Mouse (Mus musculus) liver, embryonic 12.5 days (tissue): ENCODE results near the gene Taok1. TPM values are rescaled to one million over a fixed set of nuclear protein-coding genes. Genes with fewer than 3 reads are reported as not detected.
A peak's percentile ranks its signal among the peaks of the same experiment; 100 is the strongest.
"Not testable (repeated sequence)": the region's sequence is repeated elsewhere in the genome, so short reads cannot be mapped to it uniquely, and the experiment has no call there.

Experiments
- ATAC-seq: fragments of 200-750 bp; cut with Nextera tagmentation; 2 replicates; pipeline ENCODE4 v1.8.0; 2017; ENCODE audit warnings: moderate number of reproducible peaks, mild to moderate bottlenecking, moderate library complexity
- H3K27ac ChIP-seq: fragments of 300-500 bp; sonication (generic); 2 replicates; pipeline ENCODE4 v1.5.1; 2016; ENCODE audit warnings: mild to moderate bottlenecking
- H3K27me3 ChIP-seq: fragments of 300-500 bp; sonication (generic); replicated peaks from 2 replicates; pipeline ENCODE4 v1.6.1; 2016; ENCODE audit warnings: mild to moderate bottlenecking, moderate library complexity
- H3K36me3 ChIP-seq: fragments of 300-500 bp; sonication (generic); 2 replicates; pipeline ENCODE4 v1.6.1; 2016; ENCODE audit warnings: mild to moderate bottlenecking, moderate library complexity
- H3K4me1 ChIP-seq: fragments of 300-500 bp; sonication (generic); 2 replicates; pipeline ENCODE4 v1.6.1; 2016
- H3K4me2 ChIP-seq: fragments of 300-500 bp; sonication (generic); 2 replicates; pipeline ENCODE4 v1.6.1; 2016; ENCODE audit warnings: mild to moderate bottlenecking, moderate library complexity
- H3K4me3 ChIP-seq: fragments of 300-500 bp; sonication (generic); 2 replicates; pipeline ENCODE4 v1.5.1; 2016; ENCODE audit warnings: mild to moderate bottlenecking, moderate library complexity
- H3K9ac ChIP-seq: fragments of 300-500 bp; sonication (generic); 2 replicates; pipeline ENCODE4 v1.6.1; 2016; ENCODE audit warnings: mild to moderate bottlenecking, moderate library complexity
- H3K9me3 ChIP-seq: fragments of 300-500 bp; sonication (generic); replicated peaks from 2 replicates; pipeline ENCODE4 v1.6.1; 2016; ENCODE audit warnings: mild to moderate bottlenecking, moderate library complexity
- WGBS: fragments of 180-500 bp; shearing (Covaris S2); methylation state at CpG from one replicate; pipeline ENCODE4 v1.1.7; 2016; ENCODE audit not compliant: insufficient replicate concordance; 5-methylcytosine and 5-hydroxymethylcytosine counted together
- polyA plus RNA-seq: library from polyadenylated mRNA; unstranded; fragments of >200 nt; fragmentation: Nextera tagmentation; extraction: Ambion mirVana; gene quantifications from 2 replicates; pipeline ENCODE4 v1.2.1, GENCODE M21; 2016

The Taok1 gene
- polyA plus RNA-seq: 6.1 and 6.7 TPM in 2 replicates

DNA sequence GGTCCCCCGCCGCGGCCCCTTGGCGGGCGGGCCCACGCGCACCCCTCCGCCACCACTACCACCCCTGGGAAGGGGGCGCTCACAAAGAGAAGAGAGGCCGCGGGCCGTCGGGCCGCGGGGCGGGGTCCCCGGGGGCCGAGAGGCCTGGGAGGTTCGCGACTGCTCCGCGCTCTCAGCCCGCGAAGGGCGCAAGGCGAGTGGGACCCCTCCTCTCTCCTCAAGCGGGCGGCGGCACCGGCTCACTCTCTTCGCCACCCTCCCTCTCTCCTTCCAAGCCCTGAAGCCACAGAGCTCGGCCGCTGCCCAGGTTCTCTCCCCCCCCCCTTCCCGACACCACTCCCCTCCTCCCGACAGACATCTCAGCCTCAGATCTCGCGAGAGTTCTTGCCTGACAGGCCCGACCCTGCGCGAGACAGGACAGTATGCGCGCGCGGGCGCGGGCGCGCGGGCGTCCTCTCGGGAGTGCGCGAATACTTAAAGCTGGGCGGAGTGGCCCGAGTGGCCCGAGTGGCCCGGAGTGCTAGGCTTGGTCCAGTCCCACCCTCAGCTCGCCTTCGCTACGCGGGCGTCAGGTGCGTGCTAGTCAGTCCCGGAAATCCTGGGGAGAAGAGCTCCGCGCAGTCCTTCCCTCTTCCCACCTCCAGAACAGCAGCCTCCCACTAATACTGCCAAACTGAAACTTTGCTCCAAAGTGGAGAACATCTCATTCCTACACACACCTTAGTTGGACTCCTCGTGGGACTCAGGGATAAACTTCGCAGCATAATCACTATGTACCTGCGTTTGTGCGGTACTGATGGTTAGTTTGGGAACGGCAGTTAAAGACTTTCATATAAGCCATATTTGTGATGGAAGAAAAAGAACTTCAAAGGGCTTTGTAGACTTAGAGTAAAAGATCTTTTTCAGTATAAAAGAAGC, at the start of gene Taok1:
TSS of gene Taok1 (minus strand) at position 278 of the 918 bp plus-strand sequence.
- peak within 1 kb of the TSS; percentile 95 for H3K27ac ChIP-seq
- H3K27me3 ChIP-seq: no peaks in the 10 kb centered on the region
- peak within 1 kb of the TSS; percentile 99 for H3K9ac ChIP-seq
- peak within 1 kb of the TSS; percentile 97 for H3K4me2 ChIP-seq
- H3K9me3 ChIP-seq: no peaks in the 10 kb centered on the region
- H3K4me3 ChIP-seq: peak within 1 kb of the TSS; percentile 100
- H3K4me1 ChIP-seq: peaks cover 39% of the 10 kb centered on the region
- ATAC-seq: peak; percentile 95
- peaks cover 12% of the 10 kb centered on the region for H3K36me3 ChIP-seq
- 1% methylated on average over 53 of the region's 71 CpGs for WGBS

GRCm38 (mm10) chr11:77653406-77654190, 46.0 kb upstream of the Taok1 start:
- 86% methylated on average over 4 of the region's 4 CpGs for WGBS
- H3K4me1 ChIP-seq, H3K4me3 ChIP-seq, ATAC-seq, H3K9me3 ChIP-seq, H3K36me3 ChIP-seq, H3K27ac ChIP-seq, H3K27me3 ChIP-seq, H3K9ac ChIP-seq, H3K4me2 ChIP-seq: not testable (repeated sequence)

DNA sequence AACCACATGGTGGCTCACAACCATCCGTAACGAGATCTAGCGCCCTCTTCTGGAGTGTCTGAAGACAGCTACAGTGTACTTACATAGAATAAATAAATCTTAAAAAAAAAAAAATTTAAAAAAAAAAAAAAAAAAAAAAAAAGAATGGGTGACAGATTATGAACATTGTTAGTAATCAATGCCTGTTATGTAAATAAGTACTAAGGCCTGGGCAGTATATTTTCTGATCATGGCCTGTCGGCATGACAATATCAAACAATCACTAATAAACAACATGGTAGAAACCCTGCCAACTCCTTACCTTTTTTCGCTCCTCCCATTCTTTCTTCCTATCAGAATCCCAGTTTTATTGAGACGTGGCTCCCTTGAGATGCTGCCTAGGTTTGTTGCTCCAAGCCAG, 44.9 kb upstream of the Taok1 start:
- no peak overlapping the region for H3K27ac ChIP-seq

GRCm38 (mm10) chr11:77648878-77649277, 41.3 kb upstream of the Taok1 start:
- 68% methylated on average over 7 of the region's 7 CpGs for WGBS

More for the DNA sequence above, 44.9 kb upstream of the Taok1 start:
- no peaks in the 10 kb centered on the region for H3K36me3 ChIP-seq
- H3K4me2 ChIP-seq: no peak overlapping the region
- no peaks in the 10 kb centered on the region for H3K27me3 ChIP-seq
- ATAC-seq: no peak
- WGBS: 47% methylated on average over 6 of the region's 6 CpGs
- H3K4me1 ChIP-seq: no peaks in the 10 kb centered on the region
- no peak overlapping the region for H3K4me3 ChIP-seq
- no peak overlapping the region for H3K9ac ChIP-seq
- no peaks in the 10 kb centered on the region for H3K9me3 ChIP-seq

DNA sequence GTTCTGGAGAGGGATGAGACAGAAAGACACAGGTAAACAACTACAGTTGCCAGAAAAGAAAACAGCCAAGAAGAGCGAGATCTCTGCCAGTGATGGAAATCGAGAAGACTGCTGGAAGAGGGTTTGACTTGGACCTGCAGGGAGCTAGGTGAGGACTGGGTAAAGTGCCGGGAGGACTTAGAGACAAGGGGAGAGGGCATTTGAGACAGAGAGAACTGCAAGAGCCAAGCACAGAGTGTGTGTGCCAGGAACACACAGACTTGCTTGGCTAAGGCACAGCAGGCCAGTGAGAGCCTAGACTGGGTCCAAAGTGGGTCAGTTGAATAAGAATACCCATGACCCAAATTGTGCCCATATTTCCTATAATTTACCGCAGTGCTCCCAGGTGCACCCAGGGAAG, 37.9 kb upstream of the Taok1 start:
- ATAC-seq: no peak
- 54% methylated on average over 4 of the region's 4 CpGs for whole genome bisulfite sequencing
- Histone ChIP-seq H3K9me3 (no peaks in the 10 kb centered on the region), H3K27ac (no peak overlapping the region), H3K36me3 (no peaks in the 10 kb centered on the region), H3K4me1 (no peaks in the 10 kb centered on the region), H3K4me3 (no peak overlapping the region), H3K9ac (no peak overlapping the region), H3K27me3 (peaks cover 5% of the 10 kb centered on the region; the same call in 1 of the 2 replicates), H3K4me2 (no peak overlapping the region)

More at GRCm38 (mm10) chr11:77648878-77649277, 41.3 kb upstream of the Taok1 start:
- Histone ChIP-seq H3K4me3 (no peak overlapping the region), H3K4me1 (no peaks in the 10 kb centered on the region), H3K27ac (no peak overlapping the region), H3K4me2 (no peak overlapping the region), H3K9ac (no peak overlapping the region), H3K27me3 (no peaks in the 10 kb centered on the region; the same call in 1 of the 2 replicates), H3K36me3 (no peaks in the 10 kb centered on the region), H3K9me3 (no peaks in the 10 kb centered on the region)
- no peak for ATAC-seq

GRCm38 (mm10) chr11:77641390-77641789, 33.8 kb upstream of the Taok1 start:
- Histone ChIP-seq H3K4me3 (no peak overlapping the region), H3K9me3 (no peaks in the 10 kb centered on the region), H3K27ac (no peak overlapping the region), H3K9ac (no peak overlapping the region), H3K4me2 (no peak overlapping the region), H3K27me3 (peaks cover 6% of the 10 kb centered on the region; the same call in 1 of the 2 replicates), H3K4me1 (no peaks in the 10 kb centered on the region), H3K36me3 (no peaks in the 10 kb centered on the region)
- WGBS: 67% methylated on average over 9 of the region's 9 CpGs
- ATAC-seq: no peak

DNA sequence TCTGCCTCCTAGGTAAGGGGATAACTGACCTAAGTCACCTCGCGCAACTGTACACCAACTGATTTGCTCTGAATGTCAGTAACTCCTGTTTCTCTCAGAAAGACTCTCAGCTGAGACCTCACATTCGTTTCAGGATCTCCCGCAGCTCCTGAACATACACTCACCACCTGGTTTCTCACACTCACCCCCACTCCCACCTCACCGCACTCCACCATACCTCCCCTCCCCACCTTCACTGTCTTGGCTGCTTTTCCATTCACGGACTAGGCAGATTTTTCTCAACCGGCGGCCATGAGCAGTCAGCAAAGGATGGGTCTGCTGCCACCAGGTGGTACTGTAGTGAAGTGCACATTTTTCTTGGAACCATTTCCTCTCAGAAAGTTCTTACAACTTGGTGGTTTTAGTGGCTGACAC, 22.6 kb upstream of the Taok1 start:
- Histone ChIP-seq H3K4me2 (peak overlapping the region; percentile 77), H3K27me3 (no peaks in the 10 kb centered on the region; the same call in 1 of the 2 replicates), H3K9ac (peak overlapping the region; percentile 63; the same call in 1 of the 2 replicates), H3K27ac (no peak overlapping the region), H3K4me1 (peaks cover 49% of the 10 kb centered on the region), H3K36me3 (no peaks in the 10 kb centered on the region), H3K4me3 (peak overlapping the region; percentile 45), H3K9me3 (no peaks in the 10 kb centered on the region)
- 0 out of 2 replicates have a peak, but pooled peaks have one; percentile 58 for ATAC-seq
- 9% methylated on average over 8 of the region's 8 CpGs for WGBS

GRCm38 (mm10) chr11:77629476-77629875, 21.9 kb upstream of the Taok1 start:
- peak overlapping the region; percentile 18; the same call in 1 of the 2 replicates for H3K4me2 ChIP-seq
- WGBS: 0% methylated on average over 1 of the region's 1 CpGs
- H3K9ac ChIP-seq: no peak overlapping the region
- no peak for ATAC-seq
- H3K4me3 ChIP-seq: no peak overlapping the region
- H3K4me1 ChIP-seq: peaks cover 56% of the 10 kb centered on the region
- no peaks in the 10 kb centered on the region; the same call in 1 of the 2 replicates for H3K27me3 ChIP-seq
- H3K9me3 ChIP-seq: no peaks in the 10 kb centered on the region
- 0 out of 2 replicates have a peak overlapping the region, but pooled peaks have one; percentile 3 for H3K27ac ChIP-seq
- H3K36me3 ChIP-seq: no peaks in the 10 kb centered on the region

DNA sequence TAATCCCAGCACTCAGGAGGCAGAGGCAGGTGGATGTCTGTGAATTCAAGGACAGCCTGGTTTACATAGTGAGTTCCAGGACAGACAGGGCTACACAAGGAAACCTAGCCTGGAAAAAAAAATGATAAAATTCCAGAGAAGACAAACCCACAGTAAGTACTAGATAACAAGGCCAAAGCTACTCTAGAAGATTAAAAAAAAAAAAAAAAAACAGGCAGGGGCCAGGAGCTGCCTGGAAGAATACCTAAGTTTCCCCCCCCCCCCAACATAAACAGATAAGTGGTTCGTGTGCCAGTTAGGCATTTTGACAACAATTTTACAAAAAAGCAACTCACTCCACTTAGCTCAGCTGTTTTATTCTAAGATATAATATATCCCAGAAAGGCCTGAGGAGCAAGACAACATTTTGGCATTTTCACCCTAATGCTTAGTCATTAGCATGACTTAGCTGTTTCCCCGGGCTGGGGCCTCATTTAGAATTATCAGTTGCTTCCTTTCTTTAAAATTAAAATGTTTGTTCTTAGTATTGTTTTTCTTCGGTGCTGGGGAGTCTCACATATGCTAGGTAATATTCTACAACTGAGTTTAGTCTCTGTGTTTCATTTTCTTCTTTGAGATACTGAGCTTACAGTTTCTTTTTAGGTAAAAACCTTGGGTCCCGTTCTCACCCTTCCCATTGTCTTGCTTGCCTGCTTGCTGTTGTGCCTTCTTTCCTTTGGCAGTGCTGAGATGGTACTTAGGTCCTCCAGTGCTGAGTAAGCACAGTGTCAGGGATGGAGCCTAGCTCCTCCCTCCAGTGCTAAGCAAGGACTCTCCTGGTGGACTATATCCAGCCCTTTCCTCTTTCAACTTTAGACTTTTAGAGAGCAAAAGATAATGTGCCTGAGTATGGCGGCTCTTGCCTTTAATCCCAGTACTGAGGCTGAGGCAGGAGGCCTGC, 19.3 kb upstream of the Taok1 start:
- H3K4me1 ChIP-seq: peaks cover 73% of the 10 kb centered on the region
- peak overlapping the region; percentile 39 for H3K4me2 ChIP-seq
- peak; percentile 66 for ATAC-seq
- WGBS: 36% methylated on average over 5 of the region's 5 CpGs
- H3K4me3 ChIP-seq: no peak overlapping the region
- no peaks in the 10 kb centered on the region for H3K9me3 ChIP-seq
- peaks cover 6% of the 10 kb centered on the region; the same call in 1 of the 2 replicates for H3K27me3 ChIP-seq
- H3K36me3 ChIP-seq: no peaks in the 10 kb centered on the region
- peak overlapping the region; percentile 87 for H3K27ac ChIP-seq
- H3K9ac ChIP-seq: 0 out of 2 replicates have a peak overlapping the region, but pooled peaks have one; percentile 9

DNA sequence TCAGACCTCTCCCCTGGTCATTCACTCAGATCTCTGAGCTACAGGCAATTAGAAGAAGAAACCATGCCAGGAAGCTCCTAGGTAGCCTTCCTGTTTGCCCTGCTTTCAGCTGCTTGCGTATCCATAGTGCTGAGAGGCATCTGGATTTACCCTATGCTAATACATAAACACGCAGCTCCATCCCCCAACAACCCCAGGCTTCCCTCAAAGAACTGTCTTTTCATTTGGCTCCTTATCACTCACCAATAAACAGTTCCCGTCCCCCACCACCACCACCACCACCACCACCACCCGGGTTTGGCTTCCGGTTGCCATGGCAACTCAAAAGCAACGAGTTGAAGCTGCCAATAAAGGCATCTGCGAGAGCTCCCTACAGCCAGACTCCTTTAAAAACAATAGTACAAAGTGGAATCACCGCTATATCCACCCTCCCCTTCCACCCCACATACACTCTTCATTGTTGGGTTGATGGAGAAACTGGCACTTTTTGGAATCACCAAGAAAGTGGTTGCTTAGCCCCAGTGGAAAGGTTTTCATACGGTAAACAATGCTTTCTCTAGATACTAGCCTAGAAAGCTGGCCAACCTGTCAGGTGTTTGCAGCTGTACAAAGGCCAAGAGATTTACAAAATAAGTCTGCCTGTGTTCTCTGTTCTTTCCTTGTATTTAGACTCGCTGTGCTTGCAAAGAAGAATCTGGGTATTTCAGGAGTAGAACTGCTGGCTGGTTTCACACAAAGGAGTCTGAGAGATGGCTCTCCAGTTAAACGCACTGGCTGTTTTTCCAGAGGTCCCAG, 17.6 kb upstream of the Taok1 start:
- Histone ChIP-seq H3K4me2 (peak overlapping the region; percentile 75), H3K9ac (0 out of 2 replicates have a peak overlapping the region, but pooled peaks have one; percentile 40), H3K4me1 (peaks cover 72% of the 10 kb centered on the region), H3K9me3 (no peaks in the 10 kb centered on the region), H3K27ac (no peak overlapping the region), H3K27me3 (peaks cover 6% of the 10 kb centered on the region; the same call in 1 of the 2 replicates), H3K4me3 (peak overlapping the region; percentile 42), H3K36me3 (no peaks in the 10 kb centered on the region)
- 18% methylated on average over 11 of the region's 11 CpGs for WGBS
- no peak for ATAC-seq
